Mouse (Mus musculus): ENCODE results near the gene Rnf144b. TPM values are rescaled to one million over a fixed set of nuclear protein-coding genes. Genes with fewer than 3 reads are reported as not detected.

Rnf144b gene
- polyA plus RNA-seq, 1 experiment: 2.4 TPM

DNA sequence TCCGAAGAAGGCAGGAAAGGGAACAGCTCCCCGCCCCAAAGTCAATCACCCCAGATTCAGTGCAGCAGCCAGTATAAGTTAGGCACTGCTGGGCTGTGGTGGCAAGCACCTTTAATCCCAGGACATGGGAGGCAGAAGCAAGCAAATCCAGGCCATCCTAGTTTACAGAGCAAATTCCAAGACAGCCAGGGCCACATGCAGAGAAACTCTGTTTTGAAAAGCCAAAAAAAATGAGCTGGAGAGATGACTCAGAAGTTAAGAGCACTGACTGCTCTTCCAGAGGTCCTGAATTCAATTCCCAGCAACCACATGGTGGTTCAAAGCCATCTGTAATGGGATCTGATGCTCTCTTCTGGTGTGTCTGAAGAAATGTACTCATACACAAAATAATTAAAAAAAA is 28.7 kb upstream of the Rnf144b start:
- no peak overlapping the region for H3K27ac ChIP-seq (ENCODE audit: insufficient read depth, low read depth, low read length)
- WGBS: 88% methylated on average over 2 of the region's 2 CpGs
- H3K36me3 ChIP-seq (ENCODE audit: control insufficient read depth, insufficient read depth, low read length): peaks cover 28% of the 10 kb centered on the region
- no peaks in the 10 kb centered on the region for H3K27me3 ChIP-seq (ENCODE audit: control insufficient read depth, insufficient read depth, low read length)
- TF ChIP-seq POLR2A (IDR thresholded peaks at IDR 0.05; ENCODE audit: low read depth, low read length): no peak
- no peak for TF ChIP-seq CTCF (IDR thresholded peaks at IDR 0.05; ENCODE audit: extremely low read depth, insufficient read length, insufficient replicate concordance, low read depth, low read length)
- H3K4me1 ChIP-seq (ENCODE audit: control insufficient read depth, insufficient read depth, insufficient read length, low read length): no peaks in the 10 kb centered on the region
- H3K4me3 ChIP-seq (ENCODE audit: low read depth, low read length): no peak overlapping the region

DNA sequence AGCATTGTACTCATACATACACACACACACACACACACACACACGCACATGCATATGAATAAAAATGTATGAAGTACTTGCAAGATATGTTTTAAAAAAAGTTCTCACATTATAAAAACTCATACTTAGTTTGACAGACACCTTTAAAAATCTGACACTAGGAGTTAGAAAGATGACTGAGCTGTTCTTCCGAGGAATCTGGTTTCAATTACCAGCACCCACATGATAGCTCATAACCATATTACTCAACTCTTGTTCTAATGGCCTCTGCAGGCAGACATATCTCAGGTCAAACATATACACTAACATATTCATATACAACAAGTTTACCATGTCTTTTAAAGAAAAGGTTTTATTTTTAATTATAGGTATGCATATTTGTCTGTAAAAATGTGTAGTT is 25.9 kb upstream of the Rnf144b start:
- Histone ChIP-seq H3K27ac (ENCODE audit: insufficient read depth, low read depth, low read length) (no peak overlapping the region), H3K4me3 (ENCODE audit: low read depth, low read length) (no peak overlapping the region), H3K36me3 (ENCODE audit: control insufficient read depth, insufficient read depth, low read length) (peaks cover 29% of the 10 kb centered on the region), H3K4me1 (ENCODE audit: control insufficient read depth, insufficient read depth, insufficient read length, low read length) (no peaks in the 10 kb centered on the region), H3K27me3 (ENCODE audit: control insufficient read depth, insufficient read depth, low read length) (no peaks in the 10 kb centered on the region)
- TF ChIP-seq CTCF (IDR thresholded peaks at IDR 0.05; ENCODE audit: extremely low read depth, insufficient read length, insufficient replicate concordance, low read depth, low read length): no peak
- 79% methylated on average over 2 of the region's 2 CpGs for WGBS

DNA sequence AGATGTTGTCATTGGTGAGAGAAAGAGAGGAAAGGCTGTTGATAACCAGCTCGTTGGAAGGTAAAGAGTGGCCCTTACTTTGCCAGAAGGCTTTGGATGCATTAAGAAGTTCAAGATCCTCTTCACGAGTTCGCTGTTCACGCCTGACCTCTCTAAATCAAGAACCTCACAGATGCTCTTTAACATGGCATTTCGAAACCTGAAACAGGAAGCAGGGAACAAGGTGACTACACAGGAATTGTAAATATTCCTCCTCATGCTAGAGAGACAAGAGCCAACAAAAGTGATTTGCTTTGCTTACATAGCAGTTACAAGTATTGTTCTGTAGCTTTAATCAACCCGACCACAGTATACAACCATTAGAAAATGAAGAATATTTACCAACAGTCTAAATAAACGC is 23.2 kb upstream of the Rnf144b start:
- Histone ChIP-seq H3K4me3 (ENCODE audit: low read depth, low read length) (no peak overlapping the region), H3K4me1 (ENCODE audit: control insufficient read depth, insufficient read depth, insufficient read length, low read length) (peaks cover 4% of the 10 kb centered on the region; the same call in 1 of the 2 replicates), H3K27ac (ENCODE audit: insufficient read depth, low read depth, low read length) (no peak overlapping the region), H3K36me3 (ENCODE audit: control insufficient read depth, insufficient read depth, low read length) (peaks cover 30% of the 10 kb centered on the region), H3K27me3 (ENCODE audit: control insufficient read depth, insufficient read depth, low read length) (no peaks in the 10 kb centered on the region)
- WGBS: 73% methylated on average over 7 of the region's 7 CpGs
- no peak for TF ChIP-seq CTCF (IDR thresholded peaks at IDR 0.05; ENCODE audit: extremely low read depth, insufficient read length, insufficient replicate concordance, low read depth, low read length)
- no peak for TF ChIP-seq POLR2A (IDR thresholded peaks at IDR 0.05; ENCODE audit: low read depth, low read length)

DNA sequence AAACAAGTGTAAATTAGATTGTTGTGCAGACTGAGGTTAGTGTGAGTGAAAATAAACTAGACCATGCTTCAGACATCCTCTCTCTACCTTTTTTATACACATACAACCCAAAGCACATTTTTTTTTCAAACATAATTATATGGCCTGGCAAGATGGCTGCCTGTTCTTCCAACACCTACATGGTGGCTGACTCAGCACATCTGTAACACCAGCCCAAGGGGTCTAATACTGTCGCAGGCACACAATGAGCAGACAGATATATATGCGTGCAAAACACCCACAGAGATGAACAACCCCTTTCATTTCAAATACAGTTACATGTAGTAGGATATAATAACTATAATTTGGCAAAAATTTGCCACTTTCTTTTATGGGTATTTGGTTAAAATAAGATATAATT is 21.9 kb upstream of the Rnf144b start:
- Histone ChIP-seq H3K36me3 (ENCODE audit: control insufficient read depth, insufficient read depth, low read length) (peaks cover 26% of the 10 kb centered on the region), H3K4me1 (ENCODE audit: control insufficient read depth, insufficient read depth, insufficient read length, low read length) (peaks cover 6% of the 10 kb centered on the region; the same call in 1 of the 2 replicates), H3K4me3 (ENCODE audit: low read depth, low read length) (no peak overlapping the region), H3K27me3 (ENCODE audit: control insufficient read depth, insufficient read depth, low read length) (no peaks in the 10 kb centered on the region), H3K27ac (ENCODE audit: insufficient read depth, low read depth, low read length) (no peak overlapping the region)
- 92% methylated on average over 2 of the region's 2 CpGs for WGBS
- TF ChIP-seq POLR2A (IDR thresholded peaks at IDR 0.05; ENCODE audit: low read depth, low read length) (no peak), CTCF (IDR thresholded peaks at IDR 0.05; ENCODE audit: extremely low read depth, insufficient read length, insufficient replicate concordance, low read depth, low read length) (no peak)

DNA sequence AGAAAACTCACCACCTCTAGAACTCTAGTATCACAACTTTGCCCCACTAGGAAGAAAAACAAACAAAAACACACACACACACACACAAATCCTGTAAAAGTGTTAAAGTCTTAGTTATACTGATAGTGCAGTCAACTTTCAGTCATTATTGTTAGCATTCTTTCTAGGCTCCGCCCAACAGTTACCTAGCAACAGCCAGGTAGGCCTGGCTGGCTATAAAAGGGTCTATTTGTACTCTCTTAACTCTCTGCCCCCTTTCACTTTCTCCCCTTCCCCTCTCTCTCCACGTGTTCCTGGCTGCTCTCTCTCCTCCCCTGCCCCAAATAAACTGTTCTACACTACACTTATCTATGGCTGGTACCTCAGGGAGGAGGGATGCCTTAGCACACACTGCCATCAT is 18.3 kb upstream of the Rnf144b start:
- TF ChIP-seq POLR2A (IDR thresholded peaks at IDR 0.05; ENCODE audit: low read depth, low read length): no peak
- no peak for TF ChIP-seq CTCF (IDR thresholded peaks at IDR 0.05; ENCODE audit: extremely low read depth, insufficient read length, insufficient replicate concordance, low read depth, low read length)
- WGBS: 13% methylated on average over 2 of the region's 2 CpGs
- Histone ChIP-seq H3K27ac (ENCODE audit: insufficient read depth, low read depth, low read length) (no peak overlapping the region), H3K4me3 (ENCODE audit: low read depth, low read length) (no peak overlapping the region), H3K27me3 (ENCODE audit: control insufficient read depth, insufficient read depth, low read length) (no peaks in the 10 kb centered on the region), H3K36me3 (ENCODE audit: control insufficient read depth, insufficient read depth, low read length) (peaks cover 13% of the 10 kb centered on the region), H3K4me1 (ENCODE audit: control insufficient read depth, insufficient read depth, insufficient read length, low read length) (peaks cover 6% of the 10 kb centered on the region; the same call in 1 of the 2 replicates)

DNA sequence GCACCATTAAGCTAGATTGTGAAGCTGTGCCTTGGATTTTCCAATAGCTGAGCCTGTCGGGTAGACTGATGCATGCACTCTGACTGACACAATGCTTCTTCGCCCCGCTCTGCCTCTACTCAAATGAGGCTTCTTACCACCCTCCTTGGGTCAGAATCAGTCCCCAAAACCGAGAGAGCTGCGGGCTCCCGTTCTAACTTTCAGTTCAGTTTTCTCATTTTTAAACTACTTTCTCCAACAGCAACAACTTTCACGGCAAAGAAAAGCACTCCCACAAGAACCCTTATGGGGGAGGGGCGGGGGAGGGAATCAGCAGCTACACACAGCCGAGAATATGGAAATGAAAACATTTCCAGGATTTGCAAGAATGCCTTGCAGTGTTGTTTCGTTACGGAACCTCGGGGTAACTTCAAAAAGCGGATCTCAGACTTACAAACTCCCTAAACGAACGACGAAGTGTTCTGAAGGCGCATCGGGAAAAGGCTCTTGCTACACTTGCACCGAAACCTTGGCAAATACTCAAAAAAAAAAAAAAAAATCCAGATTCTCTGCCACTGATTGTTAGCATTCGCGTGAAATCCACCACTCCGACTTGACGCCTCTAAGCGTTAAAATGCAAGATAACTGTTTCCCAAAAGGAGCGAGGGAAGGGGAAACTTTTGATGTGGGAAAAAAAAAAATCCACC is 17.5 kb upstream of the Rnf144b start:
- TF ChIP-seq POLR2A (IDR thresholded peaks at IDR 0.05; ENCODE audit: low read depth, low read length) (no peak), CTCF (IDR thresholded peaks at IDR 0.05; ENCODE audit: extremely low read depth, insufficient read length, insufficient replicate concordance, low read depth, low read length) (no peak)
- Histone ChIP-seq H3K4me1 (ENCODE audit: control insufficient read depth, insufficient read depth, insufficient read length, low read length) (peaks cover 6% of the 10 kb centered on the region; the same call in 1 of the 2 replicates), H3K27ac (ENCODE audit: insufficient read depth, low read depth, low read length) (peak overlapping the region; percentile 50), H3K27me3 (ENCODE audit: control insufficient read depth, insufficient read depth, low read length) (no peaks in the 10 kb centered on the region), H3K36me3 (ENCODE audit: control insufficient read depth, insufficient read depth, low read length) (peaks cover 9% of the 10 kb centered on the region), H3K4me3 (ENCODE audit: low read depth, low read length) (peak overlapping the region; percentile 78)
- under 1% methylated on average over 25 of the region's 25 CpGs for WGBS

DNA sequence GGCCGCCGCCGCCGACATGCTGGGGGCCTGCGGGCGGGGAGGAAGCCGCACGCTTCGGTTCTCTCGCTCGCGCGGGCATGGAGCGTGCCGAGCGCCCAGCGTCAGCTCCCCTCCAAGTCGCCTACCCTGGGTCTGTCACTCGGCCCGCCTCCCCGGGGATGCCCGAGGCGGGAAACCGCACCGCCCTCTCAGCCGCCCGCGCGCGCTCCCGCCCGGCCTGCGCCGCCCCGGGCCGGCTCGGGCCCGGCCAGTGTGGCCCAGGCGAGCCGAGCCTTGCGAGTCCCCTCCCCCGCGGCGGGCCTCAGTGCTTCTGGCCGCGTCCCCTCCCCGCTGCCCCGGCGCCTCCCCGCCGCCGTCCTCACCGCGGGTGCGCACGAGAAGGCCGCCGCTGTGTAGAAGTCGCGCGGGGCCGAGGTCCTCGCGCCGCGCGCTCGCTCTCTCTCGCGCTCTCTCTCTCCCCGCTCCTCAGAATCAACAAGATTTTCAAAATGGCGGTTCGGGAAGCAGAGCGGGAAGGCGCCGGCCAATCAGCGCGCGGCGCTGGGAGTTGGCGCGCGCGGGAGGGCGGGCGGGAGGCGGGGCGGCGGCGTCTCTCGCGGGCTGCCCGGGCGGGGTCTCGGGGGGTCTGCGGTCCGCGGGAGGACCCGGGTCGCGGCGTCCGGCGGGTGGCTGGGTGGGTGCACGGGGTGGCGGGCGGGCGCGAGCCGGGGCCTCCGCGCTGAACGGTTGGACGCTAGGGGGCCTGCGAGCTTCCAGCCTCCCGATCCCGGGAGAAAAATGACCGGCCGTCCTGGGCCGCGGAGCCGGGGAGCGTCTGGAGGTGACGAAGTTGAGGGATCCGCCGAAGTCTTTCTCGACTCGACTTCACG is 16.5 kb upstream of the Rnf144b start, which contains the start of gene Dek:
TSS of gene Dek (minus strand) at position 491 of the 869 bp plus-strand sequence.
- 1% methylated on average over 127 of the region's 129 CpGs for WGBS
- Histone ChIP-seq H3K27me3 (ENCODE audit: control insufficient read depth, insufficient read depth, low read length) (no peaks in the 10 kb centered on the region), H3K4me3 (ENCODE audit: low read depth, low read length) (peak within 1 kb of the TSS; percentile 78), H3K4me1 (ENCODE audit: control insufficient read depth, insufficient read depth, insufficient read length, low read length) (peaks cover 6% of the 10 kb centered on the region; the same call in 1 of the 2 replicates), H3K36me3 (ENCODE audit: control insufficient read depth, insufficient read depth, low read length) (peaks cover 6% of the 10 kb centered on the region), H3K27ac (ENCODE audit: insufficient read depth, low read depth, low read length) (peak within 1 kb of the TSS; percentile 50)
- TF ChIP-seq POLR2A (IDR thresholded peaks at IDR 0.05; ENCODE audit: low read depth, low read length) (peak; percentile 52), CTCF (IDR thresholded peaks at IDR 0.05; ENCODE audit: extremely low read depth, insufficient read length, insufficient replicate concordance, low read depth, low read length) (peak; percentile 51; the same call in 1 of the 2 replicates)
